Mouse (Mus musculus): ENCODE data around the gene B830017H08Rik. TPM values are rescaled to one million over a fixed set of nuclear protein-coding genes. Genes with fewer than 3 reads are reported as not detected.

Gene B830017H08Rik
- polyA plus RNA-seq, 1 experiment from 2014 or later, result not detected

DNA sequence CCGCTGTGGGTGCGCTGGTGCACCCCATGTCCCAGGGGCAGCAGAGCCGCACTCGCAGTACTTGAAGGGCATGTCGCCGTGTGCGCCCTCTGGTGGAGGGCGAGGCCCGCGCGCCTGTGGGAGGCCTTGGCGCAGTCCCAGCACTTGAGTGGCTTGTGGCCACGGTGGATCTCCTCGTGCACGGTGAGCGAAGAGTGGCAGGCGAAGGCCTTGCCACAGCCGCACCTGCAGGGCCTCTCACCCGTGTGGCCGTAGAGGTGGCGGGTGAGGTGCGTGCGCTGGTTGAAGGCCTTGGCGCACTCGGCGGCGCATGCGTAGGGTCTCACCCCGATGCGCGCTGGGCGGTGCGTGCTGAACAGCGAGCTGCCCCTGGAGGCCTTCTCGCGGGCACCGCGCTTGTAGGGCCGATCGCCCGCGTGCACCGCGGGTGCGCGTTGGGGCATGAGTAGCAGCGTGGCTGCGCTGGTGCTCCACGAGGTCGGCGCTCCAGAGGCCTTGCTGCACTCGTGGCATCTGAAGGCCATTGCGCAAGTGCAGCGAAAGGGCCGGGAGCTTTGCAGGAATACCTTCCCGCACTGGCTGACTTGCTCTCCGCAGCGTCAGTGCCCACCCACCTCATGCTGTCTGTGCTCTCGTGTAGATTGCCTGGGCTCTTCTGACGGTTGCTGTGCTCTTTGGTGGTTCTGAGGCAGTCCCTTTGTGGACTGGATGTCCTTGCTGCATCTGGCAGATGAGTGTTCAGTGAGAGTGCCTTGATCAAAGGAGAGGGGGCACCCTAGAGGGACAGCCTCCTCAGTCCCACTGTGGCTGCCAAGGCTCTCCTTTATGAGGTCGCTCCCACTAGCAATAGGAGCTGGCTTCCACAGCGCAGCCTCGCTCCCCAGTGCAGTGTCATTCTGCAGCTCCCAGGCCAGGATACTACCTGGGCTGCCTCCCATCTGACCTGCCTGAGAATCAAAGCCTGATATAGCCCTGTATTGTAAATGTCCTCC, 17.2 kb upstream of the B830017H08Rik start:
- Histone ChIP-seq H3K9me3 (replicated peaks; ENCODE audit: control insufficient read depth, low read length) (no peaks in the 10 kb centered on the region), H3K27me3 (ENCODE audit: control insufficient read depth, insufficient read depth, low read length) (peaks cover 2% of the 10 kb centered on the region; the same call in 1 of the 2 replicates), H3K4me1 (ENCODE audit: control insufficient read depth, insufficient read depth, low read length) (peaks cover 3% of the 10 kb centered on the region; the same call in 1 of the 2 replicates), H3K4me3 (ENCODE audit: low read depth, low read length) (peak overlapping the region; percentile 43), H3K4me2 (ENCODE audit: low read depth, low read length) (peak overlapping the region; percentile 90), H3K27ac (replicated peaks; ENCODE audit: low read depth, low read length) (no peak overlapping the region), H3K36me3 (replicated peaks; ENCODE audit: control insufficient read depth, insufficient read depth, low read depth, low read length) (no peaks in the 10 kb centered on the region), H3K9ac (replicated peaks; ENCODE audit: low read length) (peak overlapping the region; percentile 79)
- WGBS, result 2% methylated on average over 63 of the region's 63 CpGs
- DNase-seq (ENCODE audit: low spot score) (peak; percentile 84), ATAC-seq (replicated peaks; ENCODE audit: insufficient number of reproducible peaks, low FRiP score, low TSS enrichment, low read depth) (peak; percentile 79)

DNA sequence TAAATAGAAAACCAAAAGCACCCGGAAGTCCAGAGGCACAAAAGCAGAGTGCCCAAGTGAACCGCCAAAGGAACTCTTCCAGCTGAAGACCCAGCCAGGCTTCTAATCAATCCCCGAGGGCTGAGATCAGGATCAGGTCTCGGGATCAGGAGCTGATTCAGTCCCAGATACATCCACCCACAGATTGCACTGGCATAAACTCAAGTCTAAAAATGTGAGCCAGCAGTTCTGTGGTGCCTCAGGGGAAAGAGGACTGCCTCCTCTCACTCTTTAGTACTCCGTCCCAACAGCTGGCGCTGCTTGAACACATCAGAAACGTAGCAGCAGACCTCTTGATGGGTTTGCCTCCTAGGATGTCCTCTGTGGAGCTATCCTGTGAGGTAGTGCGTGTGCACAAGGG, 16.4 kb upstream of the B830017H08Rik start:
- no peak overlapping the region for H3K4me2 ChIP-seq (ENCODE audit: low read depth, low read length)
- 78% methylated on average over 8 of the region's 8 CpGs for WGBS
- no peak for DNase-seq (ENCODE audit: low spot score)

GRCm38 (mm10) chr16:17826500-17826899, 6.4 kb upstream of the B830017H08Rik start:
- peaks cover 14% of the 10 kb centered on the region for H3K27me3 ChIP-seq (ENCODE audit: control insufficient read depth, insufficient read depth, low read length)
- no peak overlapping the region for H3K4me3 ChIP-seq (ENCODE audit: low read depth, low read length)
- no peak overlapping the region for H3K27ac ChIP-seq (replicated peaks; ENCODE audit: low read depth, low read length)
- DNase-seq (ENCODE audit: low spot score) (no peak), ATAC-seq (replicated peaks; ENCODE audit: insufficient number of reproducible peaks, low FRiP score, low TSS enrichment, low read depth) (no peak)
- no peaks in the 10 kb centered on the region for H3K4me1 ChIP-seq (ENCODE audit: control insufficient read depth, insufficient read depth, low read length)
- WGBS, result 84% methylated on average over 2 of the region's 2 CpGs
- H3K9ac ChIP-seq (replicated peaks; ENCODE audit: low read length), result no peak overlapping the region
- no peak overlapping the region for H3K4me2 ChIP-seq (ENCODE audit: low read depth, low read length)
- H3K9me3 ChIP-seq (replicated peaks; ENCODE audit: control insufficient read depth, low read length), result no peaks in the 10 kb centered on the region
- H3K36me3 ChIP-seq (replicated peaks; ENCODE audit: control insufficient read depth, insufficient read depth, low read depth, low read length), result no peaks in the 10 kb centered on the region

More for the DNA sequence above, 16.4 kb upstream of the B830017H08Rik start:
- Histone ChIP-seq H3K27ac (replicated peaks; ENCODE audit: low read depth, low read length) (no peak overlapping the region), H3K4me1 (ENCODE audit: control insufficient read depth, insufficient read depth, low read length) (peaks cover 3% of the 10 kb centered on the region; the same call in 1 of the 2 replicates), H3K9me3 (replicated peaks; ENCODE audit: control insufficient read depth, low read length) (no peaks in the 10 kb centered on the region), H3K36me3 (replicated peaks; ENCODE audit: control insufficient read depth, insufficient read depth, low read depth, low read length) (no peaks in the 10 kb centered on the region), H3K27me3 (ENCODE audit: control insufficient read depth, insufficient read depth, low read length) (peaks cover 2% of the 10 kb centered on the region; the same call in 1 of the 2 replicates), H3K4me3 (ENCODE audit: low read depth, low read length) (no peak overlapping the region), H3K9ac (replicated peaks; ENCODE audit: low read length) (no peak overlapping the region)
- ATAC-seq (replicated peaks; ENCODE audit: insufficient number of reproducible peaks, low FRiP score, low TSS enrichment, low read depth), result no peak

- Histone ChIP-seq H3K27me3 (ENCODE audit: control insufficient read depth, insufficient read depth, low read length) (peaks cover 30% of the 10 kb centered on the region), H3K4me2 (ENCODE audit: low read depth, low read length) (no peak overlapping the region), H3K27ac (replicated peaks; ENCODE audit: low read depth, low read length) (no peak overlapping the region), H3K36me3 (replicated peaks; ENCODE audit: control insufficient read depth, insufficient read depth, low read depth, low read length) (no peaks in the 10 kb centered on the region), H3K9me3 (replicated peaks; ENCODE audit: control insufficient read depth, low read length) (no peaks in the 10 kb centered on the region), H3K9ac (replicated peaks; ENCODE audit: low read length) (no peak overlapping the region), H3K4me3 (ENCODE audit: low read depth, low read length) (no peak overlapping the region), H3K4me1 (ENCODE audit: control insufficient read depth, insufficient read depth, low read length) (peaks cover 3% of the 10 kb centered on the region; the same call in 1 of the 2 replicates)
- ATAC-seq (replicated peaks; ENCODE audit: insufficient number of reproducible peaks, low FRiP score, low TSS enrichment, low read depth), result no peak
- no peak for DNase-seq (ENCODE audit: low spot score)
- WGBS, result 78% methylated on average over 2 of the region's 2 CpGs
Measured at GRCm38 (mm10) chr16:17828229-17828628, 4.7 kb upstream of the B830017H08Rik start.

GRCm38 (mm10) chr16:17828867-17829266, 4.1 kb upstream of the B830017H08Rik start:
- Histone ChIP-seq H3K4me3 (ENCODE audit: low read depth, low read length) (no peak overlapping the region), H3K4me2 (ENCODE audit: low read depth, low read length) (no peak overlapping the region), H3K27me3 (ENCODE audit: control insufficient read depth, insufficient read depth, low read length) (peaks cover 37% of the 10 kb centered on the region), H3K36me3 (replicated peaks; ENCODE audit: control insufficient read depth, insufficient read depth, low read depth, low read length) (no peaks in the 10 kb centered on the region), H3K9ac (replicated peaks; ENCODE audit: low read length) (no peak overlapping the region), H3K27ac (replicated peaks; ENCODE audit: low read depth, low read length) (no peak overlapping the region), H3K9me3 (replicated peaks; ENCODE audit: control insufficient read depth, low read length) (no peaks in the 10 kb centered on the region), H3K4me1 (ENCODE audit: control insufficient read depth, insufficient read depth, low read length) (peaks cover 5% of the 10 kb centered on the region; the same call in 1 of the 2 replicates)
- 50% methylated on average over 3 of the region's 3 CpGs for WGBS
- ATAC-seq (replicated peaks; ENCODE audit: insufficient number of reproducible peaks, low FRiP score, low TSS enrichment, low read depth) (no peak), DNase-seq (ENCODE audit: low spot score) (no peak)

DNA sequence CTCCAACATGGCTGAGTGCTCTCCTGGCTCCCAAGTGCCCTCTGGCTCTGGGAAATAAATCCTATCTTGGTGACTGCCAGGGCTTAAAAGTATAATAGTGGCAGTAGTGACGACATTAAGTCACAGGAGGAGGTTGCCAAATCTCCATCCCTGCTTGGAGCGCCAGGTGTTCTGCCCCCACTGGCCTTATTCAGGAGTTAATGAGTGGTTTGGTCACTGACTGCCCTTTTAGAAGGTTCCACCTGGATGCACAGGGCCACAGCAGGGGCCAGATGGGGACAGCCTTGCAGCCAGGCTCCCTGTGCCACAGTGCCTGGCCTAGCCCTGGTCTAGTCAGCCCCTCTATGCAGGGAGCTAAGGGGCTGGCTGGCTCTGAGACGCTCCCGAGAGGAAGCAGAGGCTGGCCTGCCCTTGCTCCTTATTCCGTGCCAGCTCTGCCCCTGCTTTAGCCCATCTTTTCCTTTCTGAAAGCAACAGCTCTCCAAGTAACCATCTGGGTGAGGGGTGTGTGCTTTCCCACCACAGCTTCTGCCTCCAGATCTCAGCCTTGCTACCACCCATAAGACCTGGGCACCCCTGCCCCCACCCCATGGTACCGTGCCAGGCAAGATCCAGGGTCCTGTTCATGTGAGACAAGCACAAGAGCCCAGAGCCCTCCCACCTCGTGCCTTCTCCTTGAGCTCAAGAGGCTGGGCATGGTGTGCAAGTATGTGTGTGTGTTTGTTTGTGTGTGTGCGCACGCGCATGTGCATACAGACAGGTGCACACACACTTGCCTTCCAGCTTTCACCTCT, 2.3 kb upstream of the B830017H08Rik start:
- 56% methylated on average over 10 of the region's 10 CpGs for WGBS
- Histone ChIP-seq H3K4me2 (ENCODE audit: low read depth, low read length) (no peak overlapping the region), H3K9me3 (replicated peaks; ENCODE audit: control insufficient read depth, low read length) (no peaks in the 10 kb centered on the region), H3K27me3 (ENCODE audit: control insufficient read depth, insufficient read depth, low read length) (peaks cover 52% of the 10 kb centered on the region), H3K36me3 (replicated peaks; ENCODE audit: control insufficient read depth, insufficient read depth, low read depth, low read length) (no peaks in the 10 kb centered on the region), H3K9ac (replicated peaks; ENCODE audit: low read length) (no peak overlapping the region), H3K4me1 (ENCODE audit: control insufficient read depth, insufficient read depth, low read length) (peaks cover 5% of the 10 kb centered on the region; the same call in 1 of the 2 replicates), H3K4me3 (ENCODE audit: low read depth, low read length) (no peak overlapping the region), H3K27ac (replicated peaks; ENCODE audit: low read depth, low read length) (no peak overlapping the region)
- DNase-seq (ENCODE audit: low spot score), result no peak
- ATAC-seq (replicated peaks; ENCODE audit: insufficient number of reproducible peaks, low FRiP score, low TSS enrichment, low read depth), result no peak

GRCm38 (mm10) chr16:17831781-17832180, 1.1 kb upstream of the B830017H08Rik start:
- DNase-seq (ENCODE audit: low spot score), result peak; percentile 36
- WGBS, result 8% methylated on average over 11 of the region's 11 CpGs

More at GRCm38 (mm10) chr16:17831781-17832180, 1.1 kb upstream of the B830017H08Rik start:
- no peak for ATAC-seq (replicated peaks; ENCODE audit: insufficient number of reproducible peaks, low FRiP score, low TSS enrichment, low read depth)
- Histone ChIP-seq H3K36me3 (replicated peaks; ENCODE audit: control insufficient read depth, insufficient read depth, low read depth, low read length) (no peaks in the 10 kb centered on the region), H3K4me2 (ENCODE audit: low read depth, low read length) (no peak overlapping the region), H3K9me3 (replicated peaks; ENCODE audit: control insufficient read depth, low read length) (no peaks in the 10 kb centered on the region), H3K4me1 (ENCODE audit: control insufficient read depth, insufficient read depth, low read length) (peaks cover 5% of the 10 kb centered on the region; the same call in 1 of the 2 replicates), H3K27me3 (ENCODE audit: control insufficient read depth, insufficient read depth, low read length) (peaks cover 54% of the 10 kb centered on the region), H3K9ac (replicated peaks; ENCODE audit: low read length) (no peak overlapping the region), H3K27ac (replicated peaks; ENCODE audit: low read depth, low read length) (no peak overlapping the region), H3K4me3 (ENCODE audit: low read depth, low read length) (no peak overlapping the region)
